Mouse (Mus musculus) hematopoietic stem cell, adult 5-6 weeks (primary cell): ENCODE results near the gene Noct. TPM values are rescaled to one million over a fixed set of nuclear protein-coding genes. Genes with fewer than 3 reads are reported as not detected.

Source experiments
- ATAC-seq, 2 experiments: fragments of 125-278 bp in 1 of 2; replicated peaks in 1 of 2; 2 replicates each; pipeline ENCODE4 v1.8.0; 2016 to 2017; ENCODE audit warnings: inconsistent platforms in 2 of 2, mild to moderate bottlenecking in 2 of 2, moderate number of reproducible peaks in 2 of 2, low read depth in 1 of 2, moderate TSS enrichment in 1 of 2; ENCODE audit not compliant: low FRiP score in 2 of 2, poor library complexity in 2 of 2, severe bottlenecking in 2 of 2, insufficient read depth in 1 of 2, low TSS enrichment in 1 of 2
- total RNA-seq: library from RNA; stranded (forward); fragments of 172-1452, 232-1000 nt; gene quantifications from 2 replicates; pipeline ENCODE4 v1.2.3, GENCODE M21; 2017

Gene Noct
- total RNA-seq, 1 experiment from 2014 or later: 3.9 TPM

GRCm38 (mm10) chr3:51249460-51249859 lies 25.2 kb downstream of the Noct start:
- no peak for ATAC-seq

GRCm38 (mm10) chr3:51249866-51250265 lies 25.6 kb downstream of the Noct start:
- no peak for ATAC-seq

GRCm38 (mm10) chr3:51251057-51251456 lies 26.8 kb downstream of the Noct start:
- no peak for ATAC-seq

- no peak for ATAC-seq
Measured at GRCm38 (mm10) chr3:51252223-51252622, 28.0 kb downstream of the Noct start.

GRCm38 (mm10) chr3:51252689-51253402 lies 28.6 kb downstream of the Noct start:
- no peak for ATAC-seq

GRCm38 (mm10) chr3:51254784-51255183 lies 30.5 kb downstream of the Noct start:
- peak in 1 of 2 experiments; percentile 55; a peak in 1 of 4 replicates for ATAC-seq

GRCm38 (mm10) chr3:51256450-51256849 lies 32.2 kb downstream of the Noct start:
- no peak for ATAC-seq

- ATAC-seq: no peak
Measured at GRCm38 (mm10) chr3:51258070-51258469, 33.8 kb downstream of the Noct start.

- ATAC-seq: no peak
Measured at GRCm38 (mm10) chr3:51262942-51263341, 38.7 kb downstream of the Noct start.

GRCm38 (mm10) chr3:51268434-51268833 lies 44.2 kb downstream of the Noct start:
- ATAC-seq: no peak

- peak; percentile 75 to 78 for ATAC-seq
Measured at GRCm38 (mm10) chr3:51270069-51270817, 46.0 kb downstream of the Noct start.

- peak; percentile 94 to 98 for ATAC-seq
Measured at GRCm38 (mm10) chr3:51275956-51276398, 51.7 kb downstream of the Noct start.

GRCm38 (mm10) chr3:51276421-51277111 lies 52.3 kb downstream of the Noct start:
- no peak for ATAC-seq

- ATAC-seq: peak; percentile 13 to 61; a peak in 3 of 4 replicates
Measured at GRCm38 (mm10) chr3:51277201-51278150, 53.2 kb downstream of the Noct start.

- ATAC-seq: no peak
Measured at GRCm38 (mm10) chr3:51278433-51278832, 54.2 kb downstream of the Noct start.

- no peak for ATAC-seq
Measured at GRCm38 (mm10) chr3:51281727-51282126, 57.5 kb downstream of the Noct start.

GRCm38 (mm10) chr3:51284375-51284774 lies 60.1 kb downstream of the Noct start:
- ATAC-seq: 0 out of 4 replicates have a peak, but pooled peaks of 1 of the 2 experiments have one; percentile 22
